Mouse (Mus musculus): Measurements from ENCODE around the gene Foxd2. TPM values are rescaled to one million over a fixed set of nuclear protein-coding genes. Genes with fewer than 3 reads are reported as not detected.

Gene Foxd2
- total RNA-seq (2021) = under 1 TPM; 0.85 to 0.90 TPM
- long read RNA-seq, experiment 1 = 0 reads
- long read RNA-seq, experiment 2, partial matches to known transcripts = 0 of 1 reads
- long read RNA-seq, experiment 2, other reads (novel, unspliced or antisense) = 0 of 1 reads

DNA sequence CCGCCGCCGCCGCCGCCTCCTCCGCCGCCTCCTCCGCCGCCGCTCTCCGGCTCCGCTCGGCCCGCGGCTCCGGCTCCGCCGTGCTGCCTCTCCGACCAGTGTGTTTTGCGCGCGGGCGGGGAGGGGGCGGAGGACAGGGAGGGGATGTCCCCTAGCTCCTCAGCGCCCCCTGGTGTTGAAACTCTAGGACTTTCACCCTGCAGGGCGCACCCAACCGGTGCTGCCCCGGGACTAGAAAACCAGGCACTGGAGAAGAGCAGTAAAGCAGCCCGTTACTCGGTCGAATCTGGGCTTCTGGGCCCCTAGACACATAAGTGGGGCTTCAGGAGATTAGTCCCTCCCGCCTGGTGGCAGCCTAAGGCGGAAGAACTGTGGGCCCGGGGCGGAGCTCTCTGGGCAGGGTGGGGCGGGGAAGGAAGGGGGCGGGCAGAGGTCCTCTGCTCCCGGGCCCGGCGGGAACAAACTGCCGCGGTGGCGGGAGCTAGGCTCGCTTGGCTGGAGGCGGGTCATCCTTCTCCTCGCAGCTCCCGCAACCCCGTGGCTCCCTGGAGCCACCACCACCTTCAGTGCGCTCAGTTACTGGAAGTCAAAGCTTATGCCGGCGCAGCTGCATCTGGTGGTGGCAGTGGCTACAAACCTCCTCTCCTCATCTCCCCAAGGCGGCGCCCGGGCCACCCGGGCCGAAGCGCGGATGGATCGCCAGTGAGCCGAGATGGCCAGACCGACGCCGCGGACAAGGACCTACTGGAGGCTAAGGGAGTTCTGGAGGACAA is at the start of gene Foxd2:
Gene Foxd2, minus strand, starts transcription at position 45 of the 773 bp plus-strand sequence.
- peak; percentile 96 for DNase-seq

DNA sequence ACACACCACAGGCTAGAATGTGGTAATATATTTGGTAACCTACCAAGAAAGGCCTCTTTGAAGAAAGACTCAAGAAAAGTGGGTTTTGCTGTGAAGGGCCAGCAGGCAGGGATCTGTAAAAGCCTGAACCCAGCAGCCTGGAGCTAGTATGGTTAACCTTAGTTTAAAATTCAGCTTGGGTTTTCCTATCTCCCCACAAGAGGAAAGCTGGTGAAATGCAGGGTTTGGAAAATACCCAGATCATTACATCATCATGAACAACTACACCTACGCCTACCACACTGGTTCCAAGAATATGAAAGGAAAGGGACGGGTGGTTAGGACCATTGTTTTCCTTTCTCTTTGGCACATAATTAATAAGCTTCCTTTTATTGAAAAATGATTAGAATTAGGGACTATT is 49.6 kb upstream of the Foxd2 start:
- no peak for DNase-seq

DNA sequence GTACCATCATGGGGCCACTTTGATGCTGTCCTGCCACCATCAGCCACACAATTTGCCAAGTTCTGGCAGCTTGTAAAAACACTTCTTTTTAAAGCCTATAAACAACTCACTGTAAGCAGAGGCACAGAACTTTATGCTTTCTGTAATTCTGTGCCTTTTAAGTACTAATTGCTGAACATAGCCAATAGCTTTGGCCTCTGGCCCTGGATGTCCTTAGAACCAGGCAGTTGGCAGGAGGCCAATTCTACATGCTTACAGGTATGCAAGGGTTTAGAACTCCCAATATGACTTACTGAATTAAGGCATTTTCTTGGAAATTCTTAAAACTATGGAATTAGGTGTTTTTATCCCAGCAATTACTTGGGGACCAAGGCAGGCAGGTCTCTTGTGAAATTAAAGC is 48.7 kb upstream of the Foxd2 start:
- DNase-seq = no peak

DNA sequence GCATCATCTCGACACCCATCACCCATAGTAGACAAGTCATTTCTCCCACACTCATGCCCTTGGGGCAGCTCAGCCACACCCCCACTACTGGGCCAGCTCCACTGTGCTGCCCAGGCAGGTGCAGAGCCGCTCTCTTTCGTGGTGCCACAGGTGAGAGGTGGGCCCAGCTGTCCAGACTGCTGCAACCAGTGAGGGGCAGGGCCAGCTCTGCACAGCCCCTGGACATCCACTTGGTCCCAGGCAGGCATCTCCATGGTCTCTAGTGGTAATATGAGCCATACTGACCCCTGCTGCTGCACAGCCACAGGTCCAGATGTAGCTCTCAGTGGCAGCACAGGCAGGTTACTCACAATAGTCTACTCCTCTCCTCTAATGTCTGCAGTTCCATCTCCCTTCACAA is 44.5 kb upstream of the Foxd2 start:
- no peak for DNase-seq

- no peak for DNase-seq
Observed at GRCm38 (mm10) chr4:114947852-114948481, 39.3 kb upstream of the Foxd2 start.

DNA sequence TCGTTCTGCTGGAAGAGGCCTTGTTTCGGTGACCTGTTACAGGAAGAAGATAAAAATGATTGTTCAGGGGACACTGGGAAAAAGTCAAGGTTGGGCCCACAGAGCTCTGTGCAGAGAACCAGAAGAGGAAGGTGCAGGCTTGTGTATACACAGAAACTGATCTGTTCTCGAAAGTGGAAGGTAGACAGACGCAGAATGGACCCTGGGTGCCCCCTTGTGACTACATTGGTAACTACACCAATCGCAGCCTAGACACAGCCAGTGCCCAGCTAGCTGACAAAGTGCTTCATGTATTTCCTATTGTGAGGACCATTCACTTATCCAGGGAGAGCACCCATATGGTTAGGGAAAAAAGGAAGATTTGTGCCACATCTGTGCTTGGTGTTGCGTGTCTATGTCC is 38.7 kb upstream of the Foxd2 start:
- DNase-seq = peak; percentile 80

DNA sequence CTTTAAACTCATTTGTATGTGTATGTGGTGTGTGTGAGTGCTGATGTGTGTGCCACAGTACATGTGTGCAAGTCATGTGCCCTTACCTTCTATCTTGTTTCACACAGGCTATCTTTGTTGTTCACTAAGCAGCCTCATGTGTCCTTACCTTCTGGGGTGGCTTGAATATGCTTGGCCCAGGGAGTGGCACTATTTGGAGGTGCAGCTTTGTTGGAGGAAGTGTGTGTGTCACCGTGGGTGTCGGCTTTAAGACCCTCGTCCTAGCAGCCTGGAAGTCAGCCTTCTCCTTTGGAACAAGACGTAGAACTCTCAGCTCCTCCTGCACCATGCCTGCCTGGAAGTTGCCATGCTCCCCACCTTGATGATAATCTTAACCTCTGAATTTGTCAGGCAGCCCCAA is 37.7 kb upstream of the Foxd2 start:
- DNase-seq = no peak

- no peak for DNase-seq
Observed at GRCm38 (mm10) chr4:114945021-114945420, 36.3 kb upstream of the Foxd2 start.

DNA sequence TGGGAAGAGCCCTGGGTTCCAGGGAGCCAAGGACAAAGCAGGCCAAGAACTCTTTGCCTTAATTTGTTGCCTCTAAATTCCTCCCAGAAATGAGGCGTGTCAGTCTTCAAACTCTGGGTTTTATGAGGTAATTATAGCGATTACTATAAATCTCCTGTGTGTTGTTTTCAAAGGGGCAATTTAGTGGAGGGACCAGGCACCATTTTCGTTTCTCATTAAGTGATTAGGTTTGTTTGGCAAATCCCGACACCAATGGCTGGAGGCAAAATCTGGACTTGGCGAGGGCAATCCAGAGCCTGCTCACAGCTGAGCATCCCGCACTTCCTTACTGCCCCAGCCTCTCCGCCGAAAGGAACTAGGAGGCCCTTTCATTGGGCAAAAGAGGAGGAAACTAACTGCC is 33.9 kb upstream of the Foxd2 start:
- no peak for DNase-seq

GRCm38 (mm10) chr4:114942112-114942511 is 33.4 kb upstream of the Foxd2 start:
- DNase-seq = no peak

DNA sequence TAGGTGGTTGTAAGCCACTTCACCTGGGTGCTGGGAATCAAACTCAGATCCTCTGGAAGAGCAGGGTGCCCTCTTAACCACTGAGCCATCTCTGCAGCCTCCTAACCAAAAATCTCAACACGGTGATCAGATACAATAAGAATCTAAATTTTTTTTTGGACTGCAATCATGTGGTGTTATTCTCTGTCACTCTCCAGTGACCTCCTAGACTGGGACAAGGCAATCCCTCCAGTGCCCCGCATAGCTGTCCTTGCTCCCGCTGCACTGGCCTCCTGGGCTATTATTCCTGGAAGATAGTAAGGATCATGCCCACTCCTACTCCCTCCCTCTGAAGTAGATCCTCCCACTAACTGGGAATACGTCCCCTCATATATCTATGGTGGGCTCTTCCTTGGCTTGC is 32.6 kb upstream of the Foxd2 start:
- no peak for DNase-seq

DNA sequence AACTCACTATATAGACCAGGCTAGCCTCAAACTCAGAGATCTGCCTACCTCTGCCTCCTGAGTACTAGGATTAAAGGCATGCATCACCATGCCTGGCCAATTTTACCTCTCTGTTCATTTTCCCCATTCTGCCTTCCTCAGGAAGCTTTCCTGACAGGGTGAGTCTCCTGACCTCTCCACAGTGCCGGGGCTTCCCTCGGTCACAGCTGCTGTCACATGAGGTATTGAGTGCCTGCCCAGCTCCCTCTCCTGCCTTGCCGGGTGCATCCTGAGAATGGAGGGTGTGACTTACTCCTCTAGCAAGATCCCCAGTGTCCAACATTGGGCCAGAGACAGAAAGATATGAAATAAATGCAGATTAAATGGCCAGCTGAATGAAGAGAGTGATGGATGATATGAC is 29.6 kb upstream of the Foxd2 start:
- no peak for DNase-seq

GRCm38 (mm10) chr4:114937459-114938047 is 28.9 kb upstream of the Foxd2 start:
- DNase-seq = no peak

GRCm38 (mm10) chr4:114934188-114934587 is 25.5 kb upstream of the Foxd2 start:
- no peak for DNase-seq

DNA sequence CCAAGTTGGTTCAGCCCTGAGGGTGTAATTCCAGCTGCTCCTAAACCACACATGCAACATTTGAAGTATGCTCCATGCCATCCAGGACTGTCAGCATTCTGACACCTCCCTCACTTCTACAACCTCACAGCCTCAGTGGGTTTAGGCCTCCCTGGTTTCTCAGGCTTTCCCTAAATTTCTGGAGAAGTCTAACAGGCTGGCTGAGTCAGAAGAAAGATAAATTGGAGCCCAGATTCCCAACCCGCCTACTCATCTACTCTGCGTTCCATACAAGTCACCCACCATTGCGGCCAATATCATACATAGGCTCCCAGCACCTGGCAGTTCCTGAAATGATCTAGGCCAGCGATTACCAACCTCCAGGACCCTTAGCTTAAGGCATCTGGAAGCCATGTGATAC is 24.1 kb upstream of the Foxd2 start:
- no peak for DNase-seq

GRCm38 (mm10) chr4:114929155-114929554 is 20.5 kb upstream of the Foxd2 start:
- no peak for DNase-seq

- no peak for DNase-seq
Observed at GRCm38 (mm10) chr4:114925917-114926312, 17.2 kb upstream of the Foxd2 start, which contains the start of gene Foxe3. Gene Foxe3, minus strand, starts transcription at chr4:114926013.

- DNase-seq = peak; percentile 38
Observed at GRCm38 (mm10) chr4:114924971-114925916, 16.6 kb upstream of the Foxd2 start.

DNA sequence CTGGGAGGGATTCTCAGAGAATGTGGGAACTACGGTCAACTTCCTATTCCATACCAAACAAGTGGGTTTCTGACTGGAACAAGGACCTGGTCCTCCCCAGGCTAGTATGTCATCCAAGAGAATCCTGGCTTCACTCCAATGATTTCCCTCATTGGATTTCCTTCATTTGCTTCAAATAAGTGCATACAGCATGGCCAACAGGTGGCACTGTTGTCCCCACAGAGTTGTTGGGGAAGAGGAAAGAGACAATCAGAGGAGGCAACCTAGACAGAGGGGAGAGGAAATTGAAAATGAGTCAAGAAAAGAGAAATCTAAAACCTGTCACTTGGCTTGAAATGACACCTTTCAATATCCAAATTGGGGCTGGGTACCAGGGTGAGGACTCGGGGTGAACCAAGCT is 8.4 kb upstream of the Foxd2 start:
- DNase-seq = peak; percentile 59

- DNase-seq = no peak
Observed at GRCm38 (mm10) chr4:114916056-114916455, 7.4 kb upstream of the Foxd2 start.

GRCm38 (mm10) chr4:114913594-114913962 is 4.9 kb upstream of the Foxd2 start:
- DNase-seq = peak; percentile 54
